Mouse (Mus musculus) kidney, adult 2 months (tissue): ENCODE data around the gene Eef1akmt2. TPM values are rescaled to one million over a fixed set of nuclear protein-coding genes. Genes with fewer than 3 reads are reported as not detected.

Experiments used
- DNase-seq: peaks from one replicate; pipeline ENCODE4 v3.0.0; 2021
- H3K27ac ChIP-seq: fragments of 200-500 bp; 2 replicates; pipeline ENCODE4 v1.5.1; 2012; ENCODE audit warnings: low read depth, low read length, control low read depth, inconsistent platforms; ENCODE audit not compliant: insufficient read depth
- H3K27me3 ChIP-seq: fragments of 200-500 bp; replicated peaks from 2 replicates; pipeline ENCODE4 v1.6.1; 2012; ENCODE audit warnings: mild to moderate bottlenecking, moderate library complexity, low read length, inconsistent platforms; ENCODE audit not compliant: control insufficient read depth, insufficient read depth
- H3K36me3 ChIP-seq: fragments of 200-500 bp; 2 replicates; pipeline ENCODE4 v1.6.1; 2012; ENCODE audit warnings: mild to moderate bottlenecking, moderate library complexity, low read length, inconsistent platforms; ENCODE audit not compliant: control insufficient read depth, insufficient read depth
- H3K4me1 ChIP-seq: fragments of 200-500 bp; 2 replicates; pipeline ENCODE4 v1.6.1; 2011; ENCODE audit warnings: low read length; ENCODE audit not compliant: control insufficient read depth, insufficient read depth
- H3K4me3 ChIP-seq: fragments of 200-500 bp; 2 replicates; pipeline ENCODE4 v1.5.1; 2011; ENCODE audit warnings: mild to moderate bottlenecking, low read depth, low read length, control low read depth; ENCODE audit not compliant: insufficient read depth
- CTCF ChIP-seq: fragments of 200-500 bp; conservative IDR thresholded peaks from 2 replicates; pipeline ENCODE4 v1.5.1; 2011; ENCODE audit warnings: low read depth, mild to moderate bottlenecking, control low read depth, low read length, moderate library complexity, mixed read lengths; ENCODE audit not compliant: insufficient read depth, insufficient read length
- POLR2A ChIP-seq: fragments of 200-500 bp; IDR thresholded peaks from one replicate; pipeline ENCODE4 v1.6.1; 2011; ENCODE audit warnings: low read depth, low read length, control low read depth
- WGBS: fragments of 180-500 bp; shearing (Covaris S2); methylation state at CpG from one replicate; pipeline ENCODE4 v1.1.7; 2018; 5-methylcytosine and 5-hydroxymethylcytosine counted together
- polyA plus RNA-seq: library from polyadenylated mRNA; depleted of rRNA; stranded (reverse); fragments of >200 nt; gene quantifications from 2 replicates; pipeline ENCODE4 v1.2.3, GENCODE M21; 2012

Eef1akmt2 gene
- polyA plus RNA-seq, 1 experiment, result 13.0 TPM

DNA sequence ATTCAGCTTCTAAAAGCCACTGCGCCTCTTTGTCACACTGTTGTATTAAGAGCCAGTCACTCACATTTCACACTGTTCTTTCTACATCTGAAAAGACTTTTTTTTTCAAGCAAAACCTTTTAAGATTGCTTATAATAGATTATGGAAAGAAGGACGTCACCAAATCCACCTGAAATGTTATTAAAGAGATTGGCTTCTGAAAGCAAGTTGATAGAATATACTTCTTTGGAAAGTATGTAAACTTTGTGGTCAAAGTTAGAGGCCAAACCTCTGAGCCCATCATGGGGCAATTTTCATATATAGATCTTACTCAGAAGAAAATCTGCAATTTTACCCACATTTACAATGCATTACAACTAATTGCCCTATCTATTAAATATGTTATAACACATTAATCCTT is 35.9 kb downstream of the Eef1akmt2 start:
- Histone ChIP-seq H3K4me3 (no peak overlapping the region), H3K27ac (no peak overlapping the region), H3K4me1 (peaks cover 3% of the 10 kb centered on the region; the same call in 1 of the 2 replicates), H3K36me3 (no peaks in the 10 kb centered on the region), H3K27me3 (no peaks in the 10 kb centered on the region)
- DNase-seq, result no peak
- 97% methylated on average over 2 of the region's 2 CpGs for WGBS
- TF ChIP-seq POLR2A (no peak), CTCF (no peak)

DNA sequence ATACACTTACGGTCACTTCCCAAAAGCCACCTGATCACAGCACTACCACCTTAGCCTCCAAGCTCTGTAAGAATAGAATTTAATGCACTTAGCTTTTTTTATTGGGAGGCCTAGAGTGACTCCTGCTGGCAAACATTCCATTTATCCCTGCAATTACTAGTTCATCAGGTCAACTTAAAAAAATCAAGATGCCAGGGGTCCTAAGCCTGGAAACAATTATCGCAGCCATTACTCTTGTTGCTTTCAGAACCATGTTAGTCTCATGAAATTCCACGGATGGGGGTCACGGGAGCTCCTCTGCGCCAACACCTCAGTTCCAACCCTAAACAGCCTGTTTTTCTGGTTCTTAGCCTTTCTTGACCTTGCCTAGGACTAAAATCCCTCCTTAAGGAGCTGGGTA is 37.4 kb downstream of the Eef1akmt2 start:
- H3K36me3 ChIP-seq, result no peaks in the 10 kb centered on the region
- 77% methylated on average over 5 of the region's 5 CpGs for WGBS
- H3K4me3 ChIP-seq, result no peak overlapping the region
- no peak for DNase-seq
- peaks cover 3% of the 10 kb centered on the region; the same call in 1 of the 2 replicates for H3K4me1 ChIP-seq
- no peak overlapping the region for H3K27ac ChIP-seq
- TF ChIP-seq POLR2A (no peak), CTCF (no peak)
- no peaks in the 10 kb centered on the region for H3K27me3 ChIP-seq

DNA sequence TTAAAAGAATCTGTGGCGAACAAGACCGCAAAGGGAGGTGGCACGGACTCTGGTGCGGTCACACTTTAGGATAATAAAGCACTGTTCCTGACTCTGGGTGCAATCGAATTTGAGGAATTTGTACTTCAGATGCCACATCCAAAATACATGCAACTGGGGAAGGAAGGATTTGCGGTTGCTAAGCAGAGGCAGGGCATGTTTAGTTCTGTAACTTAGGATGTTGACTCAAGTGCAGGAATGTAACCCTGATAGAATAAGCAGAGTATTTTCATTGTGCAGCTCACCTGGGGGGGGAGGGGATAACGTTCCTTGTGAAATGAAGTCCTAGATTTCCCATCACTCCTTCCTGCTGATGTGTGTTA is 38.4 kb downstream of the Eef1akmt2 start:
- 2% methylated on average over 7 of the region's 7 CpGs for WGBS
- Histone ChIP-seq H3K4me3 (peak overlapping the region; percentile 76), H3K27ac (peak overlapping the region; percentile 67)

DNA sequence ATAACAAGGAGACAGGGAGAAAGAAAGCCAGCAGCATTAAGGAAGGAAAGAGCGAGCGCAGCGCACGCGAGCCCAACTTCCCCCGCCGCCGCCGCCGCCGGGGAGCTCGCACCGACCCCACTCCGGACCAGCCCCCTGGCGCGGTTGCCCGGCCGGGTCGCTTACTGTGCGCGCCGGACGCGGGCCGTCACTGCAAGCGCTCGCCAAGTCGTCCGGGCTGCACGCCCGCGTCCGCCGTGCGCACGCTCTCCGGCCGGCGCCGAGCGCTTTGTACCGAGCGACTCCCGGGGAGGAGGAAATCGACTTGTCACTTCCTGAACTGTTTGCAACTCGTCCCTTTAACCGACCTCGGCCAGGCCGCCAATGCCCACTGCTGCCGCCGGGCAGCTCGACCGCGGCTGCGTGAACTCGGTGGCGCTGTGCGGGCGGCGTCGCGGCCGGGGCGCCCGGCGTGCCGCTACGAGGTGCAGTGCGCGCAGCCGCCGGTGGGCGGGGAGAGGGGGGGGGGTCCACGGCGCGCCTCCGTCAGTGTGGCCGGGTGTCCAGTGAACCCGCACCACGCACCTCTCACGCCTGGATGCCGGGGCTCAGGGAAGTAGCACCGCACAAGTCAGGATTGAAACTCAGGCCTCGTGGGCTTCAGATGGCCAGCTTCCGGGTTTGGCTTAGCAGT is 38.9 kb downstream of the Eef1akmt2 start, which contains the start of gene Fam53b:
Gene Fam53b, minus strand, starts transcription at position 471 of the 673 bp plus-strand sequence.
- Histone ChIP-seq H3K27ac (peak within 1 kb of the TSS; percentile 67), H3K36me3 (no peaks in the 10 kb centered on the region), H3K27me3 (no peaks in the 10 kb centered on the region), H3K4me1 (peaks cover 12% of the 10 kb centered on the region; the same call in 1 of the 2 replicates), H3K4me3 (peak within 1 kb of the TSS; percentile 76)
- TF ChIP-seq POLR2A (peak; percentile 9), CTCF (no peak)
- WGBS, result under 1% methylated on average over 84 of the region's 85 CpGs
- DNase-seq, result peak; percentile 86

More for the DNA sequence above, 38.4 kb downstream of the Eef1akmt2 start:
- no peaks in the 10 kb centered on the region for H3K36me3 ChIP-seq
- no peaks in the 10 kb centered on the region for H3K27me3 ChIP-seq
- peaks cover 8% of the 10 kb centered on the region; the same call in 1 of the 2 replicates for H3K4me1 ChIP-seq
- no peak for DNase-seq
- TF ChIP-seq CTCF, result no peak
- TF ChIP-seq POLR2A, result no peak

DNA sequence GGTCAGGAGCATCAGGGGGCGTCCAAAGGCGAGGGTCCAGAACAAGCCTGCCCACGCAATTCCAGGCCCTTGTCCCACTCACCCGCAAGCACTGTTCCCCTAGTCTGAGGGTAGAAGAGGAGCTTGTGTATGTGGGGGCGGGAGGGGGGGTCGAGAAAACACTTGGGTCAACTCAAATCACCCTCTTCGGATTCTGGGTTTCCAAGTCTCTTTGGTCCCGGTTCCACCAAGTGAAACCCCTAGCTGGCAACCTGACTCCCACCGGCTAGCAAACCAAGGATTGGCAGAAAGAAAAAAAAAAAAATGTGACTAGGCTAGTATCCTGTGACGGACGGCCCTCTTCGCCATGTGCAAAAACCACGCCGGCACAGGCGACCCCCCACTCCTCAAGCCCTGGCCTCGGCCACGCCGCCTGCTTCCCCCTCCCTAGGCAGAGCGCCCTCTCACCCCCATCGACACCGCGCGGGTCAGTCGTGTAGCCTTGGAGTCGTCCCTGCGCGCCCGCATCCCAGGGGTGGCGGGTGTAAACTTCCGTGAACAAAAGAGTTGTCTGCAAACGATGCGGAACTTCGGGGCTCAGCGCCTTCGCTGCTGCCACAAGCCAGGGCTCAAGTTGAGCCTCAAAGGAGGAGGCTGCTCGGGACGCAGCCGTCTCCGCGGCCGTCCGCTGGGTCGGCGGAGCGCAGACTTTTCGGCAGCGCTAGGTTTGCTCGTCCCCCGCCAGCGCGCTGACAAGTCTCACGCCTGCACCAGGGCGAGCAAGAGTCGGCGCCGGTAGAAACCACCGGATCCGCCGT is 39.7 kb downstream of the Eef1akmt2 start:
- H3K4me1 ChIP-seq, result peaks cover 15% of the 10 kb centered on the region; the same call in 1 of the 2 replicates
- no peaks in the 10 kb centered on the region for H3K36me3 ChIP-seq
- H3K27me3 ChIP-seq, result no peaks in the 10 kb centered on the region
- H3K4me3 ChIP-seq, result peak overlapping the region; percentile 76
- DNase-seq, result peak; percentile 59
- peak overlapping the region; percentile 67 for H3K27ac ChIP-seq
- TF ChIP-seq CTCF (no peak), POLR2A (no peak)
- 1% methylated on average over 59 of the region's 59 CpGs for WGBS

DNA sequence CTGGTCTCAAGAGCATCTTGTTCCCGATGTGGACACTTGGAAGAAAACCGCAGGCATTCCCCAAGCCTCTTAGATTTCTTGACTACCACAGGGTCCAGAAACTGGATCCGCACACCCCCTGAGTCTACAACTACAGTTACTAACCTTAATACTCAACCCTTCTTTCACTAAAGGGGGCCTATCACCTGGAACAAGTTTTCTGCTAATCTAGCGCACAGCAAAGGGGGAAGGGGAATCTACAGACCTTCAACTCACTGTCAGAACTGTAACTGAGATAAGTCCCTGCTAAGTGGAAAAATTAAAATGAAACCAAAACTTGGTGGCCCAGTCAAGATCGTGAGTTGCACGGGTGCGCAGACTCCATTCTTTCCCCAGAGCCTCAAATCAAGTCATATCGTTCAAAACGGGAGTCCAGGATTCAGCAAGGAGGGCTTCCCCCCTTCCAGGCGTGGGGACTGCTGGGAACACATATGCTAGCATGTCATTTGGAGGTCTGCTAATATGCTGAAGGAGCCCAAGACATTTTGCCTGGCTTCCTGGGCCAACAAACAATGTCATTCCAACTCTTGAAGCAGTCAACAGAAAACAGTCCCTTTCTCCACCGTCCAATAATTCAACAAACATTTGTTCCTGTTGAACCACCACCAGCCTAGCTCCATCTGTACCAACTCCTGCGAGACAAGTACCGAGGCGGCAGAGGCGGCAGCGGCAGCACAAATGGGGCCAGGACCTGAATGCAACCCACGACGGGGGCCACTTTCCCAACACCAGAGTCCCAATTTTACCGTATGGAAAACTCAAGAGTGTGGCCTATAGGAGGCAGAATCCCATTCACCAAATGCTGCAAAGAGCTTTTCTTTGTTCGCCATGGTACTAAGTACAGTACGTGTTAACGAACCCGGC is 40.5 kb downstream of the Eef1akmt2 start:
- WGBS, result 19% methylated on average over 23 of the region's 23 CpGs
- DNase-seq, result peak; percentile 51
- no peaks in the 10 kb centered on the region for H3K27me3 ChIP-seq
- H3K4me3 ChIP-seq, result peak overlapping the region; percentile 76
- no peaks in the 10 kb centered on the region for H3K36me3 ChIP-seq
- peak overlapping the region; percentile 67 for H3K27ac ChIP-seq
- TF ChIP-seq POLR2A (no peak), CTCF (no peak)
- peaks cover 20% of the 10 kb centered on the region for H3K4me1 ChIP-seq
